Mouse (Mus musculus): ENCODE measurements at regions not wholly inside any gene's neighbourhood (a gene's known extent, or its start where the extent isn't known, plus 50 kb on each side); places are given as distances from the start of the nearest gene placed in this dataset.

DNA sequence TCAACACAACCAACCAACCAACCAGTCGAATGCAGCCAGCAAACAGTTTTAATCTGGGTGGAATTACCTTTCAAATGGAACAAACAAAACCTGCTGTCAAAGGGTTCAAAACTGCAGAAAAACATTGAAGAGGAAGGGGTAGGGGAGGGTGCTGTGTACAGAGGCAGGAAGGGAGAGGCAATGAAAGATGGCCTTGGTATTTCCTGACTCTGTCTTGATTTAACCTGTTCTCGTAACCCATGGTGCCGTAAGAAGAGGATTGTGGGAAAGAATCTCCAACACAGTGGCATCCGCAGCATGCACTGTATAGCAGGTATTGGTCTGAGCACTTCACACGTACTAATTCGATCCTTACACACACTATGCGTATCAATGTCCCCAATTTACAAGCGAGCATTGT is 88.8 kb upstream of the Rbms1 start:
- no peaks in the 10 kb centered on the region for H3K4me1 ChIP-seq (ENCODE audit: insufficient read depth, low read depth, low read length)
- no peak for ATAC-seq (ENCODE audit: extremely low read depth, insufficient number of reproducible peaks, low FRiP score, poor library complexity, severe bottlenecking)

GRCm38 (mm10) chr2:61046111-61046767 is 83.2 kb upstream of the Rbms1 start:
- peaks cover 2% of the 10 kb centered on the region; the same call in 1 of the 2 replicates for H3K27me3 ChIP-seq (ENCODE audit: insufficient read depth, low read length)
- DNase-seq (ENCODE audit: low spot score) (no peak), ATAC-seq (ENCODE audit: extremely low read depth, insufficient number of reproducible peaks, low FRiP score, poor library complexity, severe bottlenecking) (no peak)
- no peaks in the 10 kb centered on the region for H3K9me3 ChIP-seq (replicated peaks)
- TF ChIP-seq CTCF (IDR thresholded peaks at IDR 0.05; ENCODE audit: low read depth, low read length) (no peak), TAL1 (conservative IDR thresholded peaks at IDR 0.05; ENCODE audit: low read depth, low read length) (no peak), POLR2AphosphoS5 (IDR thresholded peaks at IDR 0.05; ENCODE audit: insufficient replicate concordance, low read depth, low read length) (no peak), GATA1 (IDR thresholded peaks at IDR 0.05; ENCODE audit: borderline replicate concordance, low read length) (no peak), GATA2 (IDR thresholded peaks at IDR 0.05; ENCODE audit: borderline replicate concordance, low read depth, low read length) (no peak)
- no peaks in the 10 kb centered on the region for H3K4me1 ChIP-seq (ENCODE audit: insufficient read depth, low read depth, low read length)
- no peaks in the 10 kb centered on the region for H3K36me3 ChIP-seq (replicated peaks)
- no peak overlapping the region for H3K4me3 ChIP-seq (ENCODE audit: low read depth, low read length)

More for the DNA sequence above, 88.8 kb upstream of the Rbms1 start:
- no peak for DNase-seq (ENCODE audit: low spot score)
- H3K9me3 ChIP-seq (replicated peaks): no peaks in the 10 kb centered on the region
- no peak overlapping the region for H3K4me3 ChIP-seq (ENCODE audit: low read depth, low read length)
- no peak for TF ChIP-seq TAL1 (conservative IDR thresholded peaks at IDR 0.05; ENCODE audit: low read depth, low read length)
- TF ChIP-seq GATA2 (IDR thresholded peaks at IDR 0.05; ENCODE audit: borderline replicate concordance, low read depth, low read length): no peak
- TF ChIP-seq GATA1 (IDR thresholded peaks at IDR 0.05; ENCODE audit: borderline replicate concordance, low read length): no peak
- TF ChIP-seq POLR2AphosphoS5 (IDR thresholded peaks at IDR 0.05; ENCODE audit: insufficient replicate concordance, low read depth, low read length): no peak
- no peak for TF ChIP-seq CTCF (IDR thresholded peaks at IDR 0.05; ENCODE audit: low read depth, low read length)
- H3K36me3 ChIP-seq (replicated peaks): no peaks in the 10 kb centered on the region
- H3K27me3 ChIP-seq (ENCODE audit: insufficient read depth, low read length): peaks cover 3% of the 10 kb centered on the region; the same call in 1 of the 2 replicates

GRCm38 (mm10) chr2:61045467-61045866 is 82.5 kb upstream of the Rbms1 start:
- Histone ChIP-seq H3K36me3 (replicated peaks) (no peaks in the 10 kb centered on the region), H3K27me3 (ENCODE audit: insufficient read depth, low read length) (peaks cover 2% of the 10 kb centered on the region; the same call in 1 of the 2 replicates), H3K4me1 (ENCODE audit: insufficient read depth, low read depth, low read length) (no peaks in the 10 kb centered on the region), H3K4me3 (ENCODE audit: low read depth, low read length) (no peak overlapping the region), H3K9me3 (replicated peaks) (no peaks in the 10 kb centered on the region)
- TF ChIP-seq GATA1 (IDR thresholded peaks at IDR 0.05; ENCODE audit: borderline replicate concordance, low read length): no peak
- no peak for TF ChIP-seq POLR2AphosphoS5 (IDR thresholded peaks at IDR 0.05; ENCODE audit: insufficient replicate concordance, low read depth, low read length)
- no peak for TF ChIP-seq TAL1 (conservative IDR thresholded peaks at IDR 0.05; ENCODE audit: low read depth, low read length)
- no peak for TF ChIP-seq CTCF (IDR thresholded peaks at IDR 0.05; ENCODE audit: low read depth, low read length)
- TF ChIP-seq GATA2 (IDR thresholded peaks at IDR 0.05; ENCODE audit: borderline replicate concordance, low read depth, low read length): no peak
- ATAC-seq (ENCODE audit: extremely low read depth, insufficient number of reproducible peaks, low FRiP score, poor library complexity, severe bottlenecking) (no peak), DNase-seq (ENCODE audit: low spot score) (no peak)

- TF ChIP-seq TAL1 (conservative IDR thresholded peaks at IDR 0.05; ENCODE audit: low read depth, low read length) (no peak), POLR2AphosphoS5 (IDR thresholded peaks at IDR 0.05; ENCODE audit: insufficient replicate concordance, low read depth, low read length) (no peak), GATA1 (IDR thresholded peaks at IDR 0.05; ENCODE audit: borderline replicate concordance, low read length) (no peak), GATA2 (IDR thresholded peaks at IDR 0.05; ENCODE audit: borderline replicate concordance, low read depth, low read length) (no peak), CTCF (IDR thresholded peaks at IDR 0.05; ENCODE audit: low read depth, low read length) (no peak)
- Histone ChIP-seq H3K36me3 (replicated peaks) (no peaks in the 10 kb centered on the region), H3K4me1 (ENCODE audit: insufficient read depth, low read depth, low read length) (no peaks in the 10 kb centered on the region), H3K9me3 (replicated peaks) (no peaks in the 10 kb centered on the region), H3K4me3 (ENCODE audit: low read depth, low read length) (no peak overlapping the region), H3K27me3 (ENCODE audit: insufficient read depth, low read length) (peaks cover 4% of the 10 kb centered on the region; the same call in 1 of the 2 replicates)
- ATAC-seq (ENCODE audit: extremely low read depth, insufficient number of reproducible peaks, low FRiP score, poor library complexity, severe bottlenecking): no peak
- DNase-seq (ENCODE audit: low spot score): no peak
Measured at GRCm38 (mm10) chr2:61032920-61033319, 69.9 kb upstream of the Rbms1 start.

- TF ChIP-seq GATA2 (IDR thresholded peaks at IDR 0.05; ENCODE audit: borderline replicate concordance, low read depth, low read length) (no peak), CTCF (IDR thresholded peaks at IDR 0.05; ENCODE audit: low read depth, low read length) (no peak), POLR2AphosphoS5 (IDR thresholded peaks at IDR 0.05; ENCODE audit: insufficient replicate concordance, low read depth, low read length) (no peak), TAL1 (conservative IDR thresholded peaks at IDR 0.05; ENCODE audit: low read depth, low read length) (no peak), GATA1 (IDR thresholded peaks at IDR 0.05; ENCODE audit: borderline replicate concordance, low read length) (no peak)
Measured at GRCm38 (mm10) chr2:61029706-61030105, 66.7 kb upstream of the Rbms1 start.

GRCm38 (mm10) chr2:61028578-61028977 is 65.6 kb upstream of the Rbms1 start:
- Histone ChIP-seq H3K36me3 (replicated peaks) (no peaks in the 10 kb centered on the region), H3K27me3 (ENCODE audit: insufficient read depth, low read length) (0 out of 2 replicates have a peak, but pooled peaks cover 2% of the 10 kb centered on the region), H3K9me3 (replicated peaks) (no peaks in the 10 kb centered on the region), H3K4me1 (ENCODE audit: insufficient read depth, low read depth, low read length) (no peaks in the 10 kb centered on the region), H3K4me3 (ENCODE audit: low read depth, low read length) (no peak overlapping the region)
- DNase-seq (ENCODE audit: low spot score) (no peak), ATAC-seq (ENCODE audit: extremely low read depth, insufficient number of reproducible peaks, low FRiP score, poor library complexity, severe bottlenecking) (no peak)
- TF ChIP-seq GATA2 (IDR thresholded peaks at IDR 0.05; ENCODE audit: borderline replicate concordance, low read depth, low read length) (no peak), POLR2AphosphoS5 (IDR thresholded peaks at IDR 0.05; ENCODE audit: insufficient replicate concordance, low read depth, low read length) (no peak), GATA1 (IDR thresholded peaks at IDR 0.05; ENCODE audit: borderline replicate concordance, low read length) (no peak), TAL1 (conservative IDR thresholded peaks at IDR 0.05; ENCODE audit: low read depth, low read length) (no peak), CTCF (IDR thresholded peaks at IDR 0.05; ENCODE audit: low read depth, low read length) (no peak)

More at GRCm38 (mm10) chr2:61029706-61030105, 66.7 kb upstream of the Rbms1 start:
- Histone ChIP-seq H3K4me1 (ENCODE audit: insufficient read depth, low read depth, low read length) (no peaks in the 10 kb centered on the region), H3K4me3 (ENCODE audit: low read depth, low read length) (no peak overlapping the region), H3K27me3 (ENCODE audit: insufficient read depth, low read length) (peaks cover 4% of the 10 kb centered on the region; the same call in 1 of the 2 replicates), H3K36me3 (replicated peaks) (no peaks in the 10 kb centered on the region), H3K9me3 (replicated peaks) (no peaks in the 10 kb centered on the region)
- DNase-seq (ENCODE audit: low spot score) (no peak), ATAC-seq (ENCODE audit: extremely low read depth, insufficient number of reproducible peaks, low FRiP score, poor library complexity, severe bottlenecking) (no peak)
